Mouse (Mus musculus) cerebellum, adult 2 months (tissue): ENCODE results near the gene Sytl3.
A peak's percentile ranks its signal among the peaks of the same experiment; 100 is the strongest.
"Not testable (repeated sequence)": the region's sequence is repeated elsewhere in the genome, so short reads cannot be mapped to it uniquely, and the experiment has no call there.

ENCODE experiments used
- CTCF ChIP-seq: fragments of 200-500 bp; IDR thresholded peaks from 2 replicates; pipeline ENCODE4 v1.5.1; 2011; ENCODE audit warnings: low read depth, mild to moderate bottlenecking, control low read depth, low read length, moderate library complexity, borderline replicate concordance; ENCODE audit not compliant: insufficient read depth
- POLR2A ChIP-seq: fragments of 200-500 bp; IDR thresholded peaks from 2 replicates; pipeline ENCODE4 v1.6.1; 2011; ENCODE audit warnings: low read length, control low read depth, borderline replicate concordance; ENCODE audit not compliant: insufficient read depth

DNA sequence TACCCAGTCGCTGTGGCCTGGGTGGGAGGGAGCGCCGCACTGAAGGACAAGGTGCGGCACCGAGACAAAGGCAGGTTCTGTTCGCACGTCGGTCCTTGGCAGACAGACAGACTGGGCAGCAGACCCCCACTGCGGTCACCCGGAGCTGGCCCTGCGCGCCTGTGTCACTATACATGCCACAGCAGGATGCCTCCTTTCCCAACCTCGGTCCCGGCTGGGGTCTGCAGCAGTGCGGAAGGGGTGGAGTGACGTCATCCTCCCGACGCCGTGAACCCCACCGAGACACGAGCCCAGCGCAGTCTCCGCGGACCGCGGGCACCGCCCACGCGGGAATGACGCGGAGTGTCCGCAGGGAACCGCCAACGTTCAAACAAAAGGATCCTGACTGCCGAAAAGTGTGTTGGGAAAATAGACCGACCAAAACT is 3.8 kb upstream of the Sytl3 start:
- TF ChIP-seq POLR2A, result 0 out of 2 replicates have a peak, but pooled peaks have one; percentile 31
- TF ChIP-seq CTCF, result not testable (repeated sequence)
